ENCODE assay signal across 23 mouse cellular contexts in the genomic region with DNA sequence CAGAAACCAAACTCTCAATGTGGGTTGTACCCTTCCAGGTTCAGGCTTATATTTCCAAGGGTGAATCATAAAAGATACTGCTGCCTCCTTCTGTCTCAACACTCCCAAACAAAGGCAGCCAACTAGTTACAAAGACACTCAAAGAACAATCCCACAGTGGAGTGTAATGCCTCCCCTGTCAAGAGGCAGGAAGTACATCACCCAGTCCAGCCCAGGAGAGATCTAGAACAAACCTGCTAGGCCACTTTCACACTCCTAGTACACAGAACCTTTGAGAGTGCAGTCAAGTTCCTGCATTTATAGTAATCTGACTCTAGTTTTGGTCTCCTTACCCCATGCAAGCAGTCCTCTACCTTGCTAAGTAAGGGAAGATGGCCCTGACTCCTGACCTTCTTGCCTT. TPM values are rescaled to one million over a fixed set of nuclear protein-coding genes. Genes with fewer than 3 reads are reported as not detected.
DNase-seq lines count a peak whose midpoint lies in the region; ATAC-seq and TF ChIP-seq lines count a peak whose summit lies in the region.
"Had no signal": no experiment of that assay in that cellular context is flagged by ENCODE, and none has a peak within 500 bp of the region (broad histone marks: within the 10 kb centered on the region; RNA-seq: fewer than 3 reads in every experiment).

No protein-coding gene starts in this region.

- no peak for TF ChIP-seq EP300 in heart, adult 2 months (IDR thresholded peaks at IDR 0.05; ENCODE audit: insufficient read depth, low read depth, low read length)

- no peak overlapping the region for H3K4me2 ChIP-seq in heart, embryonic 11.5 days
- H3K4me2 ChIP-seq: forebrain, embryonic 12.5 days; heart, embryonic 13.5 days; hindbrain, embryonic 12.5 days; midbrain, embryonic 15.5 days; neural tube, embryonic 13.5 days had no signal

- no peak overlapping the region for H3K9ac ChIP-seq in heart, adult 2 months (ENCODE audit: low read depth, low read length)
- no peak overlapping the region for H3K9ac ChIP-seq in heart, embryonic 11.5 days (ENCODE audit: low read depth, low read length)
- H3K9ac ChIP-seq: forebrain, embryonic 12.5 days; heart, embryonic 13.5 days; hindbrain, embryonic 12.5 days; liver, embryonic 14.5 days; midbrain, embryonic 15.5 days; neural tube, embryonic 13.5 days had no signal

- no peak overlapping the region for H3K4me3 ChIP-seq in heart, adult 2 months
- no peak overlapping the region for H3K4me3 ChIP-seq in heart, embryonic 11.5 days (ENCODE audit: low read depth, low read length)
- H3K4me3 ChIP-seq: forebrain, embryonic 12.5 days; heart, embryonic 13.5 days; hindbrain, embryonic 12.5 days; midbrain, embryonic 15.5 days; myocyte; neural tube, embryonic 13.5 days had no signal

- H3K4me1 ChIP-seq in heart, adult 2 months (ENCODE audit: control insufficient read depth, insufficient read depth, low read length) = no peaks in the 10 kb centered on the region
- H3K4me1 ChIP-seq in heart, embryonic 11.5 days (ENCODE audit: control insufficient read depth, insufficient read depth, low read length) = no peaks in the 10 kb centered on the region
- H3K4me1 ChIP-seq: forebrain, embryonic 12.5 days; hindbrain, embryonic 12.5 days; midbrain, embryonic 15.5 days had no signal

- H3K36me3 ChIP-seq in heart, adult 2 months (ENCODE audit: control insufficient read depth, insufficient read depth, low read length) = no peaks in the 10 kb centered on the region
- H3K36me3 ChIP-seq in heart, embryonic 11.5 days (ENCODE audit: control insufficient read depth, insufficient read depth, low read length) = no peaks in the 10 kb centered on the region
- H3K36me3 ChIP-seq: forebrain, embryonic 12.5 days; hindbrain, embryonic 12.5 days; midbrain, embryonic 15.5 days; neural tube, embryonic 13.5 days had no signal

- no peak overlapping the region for H3K27ac ChIP-seq in heart, adult 2 months
- no peak overlapping the region for H3K27ac ChIP-seq in heart, embryonic 11.5 days (ENCODE audit: low read depth, low read length)
- H3K27ac ChIP-seq: forebrain, embryonic 12.5 days; heart, embryonic 13.5 days; hindbrain, embryonic 12.5 days; liver, embryonic 14.5 days; midbrain, embryonic 15.5 days; neural tube, embryonic 13.5 days had no signal

- no peak for ATAC-seq in heart, embryonic 11.5 days (replicated peaks; ENCODE audit: insufficient number of reproducible peaks, low FRiP score, low TSS enrichment)
- ATAC-seq: CD4-positive, CD25-positive, alpha-beta regulatory T cell, adult 4 months; midbrain, embryonic 15.5 days had no signal

- H3K9me3 ChIP-seq in heart, embryonic 11.5 days (replicated peaks; ENCODE audit: control insufficient read depth, low read length) = no peaks in the 10 kb centered on the region
- H3K9me3 ChIP-seq: forebrain, embryonic 12.5 days; heart, embryonic 13.5 days; hindbrain, embryonic 12.5 days; midbrain, embryonic 15.5 days; neural tube, embryonic 13.5 days had no signal

- H3K79me2 ChIP-seq in heart, adult 2 months (replicated peaks; ENCODE audit: control insufficient read depth, insufficient read depth, low read length) = no peaks in the 10 kb centered on the region; the same call in 1 of the 2 replicates

- no peak for DNase-seq in heart, adult 2 months
- DNase-seq in lung, postnatal 10 days = peak; percentile 8
- no peak for DNase-seq in lung, postnatal 4 days
- peak; percentile 48 for DNase-seq in lung, postnatal 25 days (ENCODE audit: low spot score)
- DNase-seq in adrenal gland, postnatal 10 days = no peak
- DNase-seq in gastrocnemius, postnatal 25 days = no peak
- DNase-seq in adrenal gland, adult 2 months = no peak
- DNase-seq: cerebellum, adult 11-12 months; cerebellum, postnatal 14 days; heart, postnatal 14 days; kidney, adult 18-20 months; kidney, postnatal 4 days; layer of hippocampus, adult 9-11 months; right cerebral cortex, postnatal 4 days had no signal

- intact Hi-C loops in heart, adult 2 months (cut with DNase I) = no loop called here

- no peaks in the 10 kb centered on the region for H3K27me3 ChIP-seq in heart, adult 2 months (ENCODE audit: control insufficient read depth, insufficient read depth, low read length)
- no peaks in the 10 kb centered on the region for H3K27me3 ChIP-seq in heart, embryonic 11.5 days (ENCODE audit: control insufficient read depth, insufficient read depth, low read length)
- H3K27me3 ChIP-seq: forebrain, embryonic 12.5 days; heart, embryonic 13.5 days; hindbrain, embryonic 12.5 days; midbrain, embryonic 15.5 days; neural tube, embryonic 13.5 days had no signal

- TF ChIP-seq CTCF in heart, adult 2 months (IDR thresholded peaks at IDR 0.05) = peak; percentile 19; the same call in 1 of the 2 replicates

- no peak for TF ChIP-seq POLR2A in heart, adult 2 months (IDR thresholded peaks at IDR 0.05; ENCODE audit: insufficient read depth, low read depth, low read length)

RNA-seq across cellular contexts. Expression of a gene that starts 18.5 kb away (rescaled TPM):
- 10 to 100 TPM; 35.1 to 37.4 TPM for total RNA-seq in heart, adult 2 months (2021)
- polyA plus RNA-seq in heart, adult 2 months (2012; rRNA removed) = 8.4 and 12.1 TPM in 2 replicates
- 44.0 and 46.4 TPM in 2 replicates for polyA plus RNA-seq in heart, embryonic 11.5 days (2014; fragmentation: Nextera tagmentation; extraction: Ambion mirVana)
- total RNA-seq in adrenal gland, postnatal 10 days (2021) = 10 to 100 TPM; 43.0 to 50.7 TPM
- 10 to 100 TPM; 24.0 TPM for total RNA-seq in gastrocnemius, postnatal 25 days (2021)
- 10 to 100 TPM; 51.5 to 54.2 TPM for total RNA-seq in adrenal gland, adult 2 months (2021)
- 1.8 and 2.3 TPM in 2 replicates for polyA plus RNA-seq in adrenal gland, adult 2 months (2012; rRNA removed)

Comparison
In these comparisons a context has a peak if more than half of its experiments do, and no peak if none do; other contexts are left out.
1. DNase-seq: peak in lung, postnatal 10 days (single experiment) and lung, postnatal 25 days (single experiment); none in heart, adult 2 months (0 of 2), lung, postnatal 4 days (0 of 2), adrenal gland, postnatal 10 days (single experiment), gastrocnemius, postnatal 25 days (single experiment) and adrenal gland, adult 2 months (single experiment).